Mouse (Mus musculus) embryonic facial prominence, embryonic 14.5 days (tissue): ENCODE measurements around the gene Ppp3r1. TPM values are rescaled to one million over a fixed set of nuclear protein-coding genes. Genes with fewer than 3 reads are reported as not detected.

ENCODE experiments used
- polyA plus RNA-seq: library from polyadenylated mRNA; unstranded; fragments of >200 nt; fragmentation: Nextera tagmentation; extraction: Ambion mirVana; gene quantifications from 2 replicates; pipeline ENCODE4 v1.2.1, GENCODE M21; 2014

Ppp3r1 gene
- polyA plus RNA-seq, 1 experiment from 2014 or later = 104 TPM

Other genes with a start within 250 kb of the Ppp3r1 start
- gene Fbxo48, start 207.9 kb upstream of the Ppp3r1 start, polyA plus RNA-seq = 1.4 and 1.5 TPM in 2 replicates
- gene Cnrip1, start 107.7 kb upstream of the Ppp3r1 start, polyA plus RNA-seq = 34.8 and 38.4 TPM in 2 replicates
- gene Plek, start 106.9 kb upstream of the Ppp3r1 start, polyA plus RNA-seq = 4.2 and 4.4 TPM in 2 replicates
- gene Wdr92, start 22.8 kb downstream of the Ppp3r1 start, polyA plus RNA-seq = 23.6 and 24.3 TPM in 2 replicates
- 69.8 and 75.5 TPM in 2 replicates for gene Pno1, start 52.3 kb downstream of the Ppp3r1 start, polyA plus RNA-seq
- gene C1d, start 98.3 kb downstream of the Ppp3r1 start, polyA plus RNA-seq = 105 and 112 TPM in 2 replicates